Mouse (Mus musculus): ENCODE measurements around the gene Dus3l.

Dus3l gene

DNA sequence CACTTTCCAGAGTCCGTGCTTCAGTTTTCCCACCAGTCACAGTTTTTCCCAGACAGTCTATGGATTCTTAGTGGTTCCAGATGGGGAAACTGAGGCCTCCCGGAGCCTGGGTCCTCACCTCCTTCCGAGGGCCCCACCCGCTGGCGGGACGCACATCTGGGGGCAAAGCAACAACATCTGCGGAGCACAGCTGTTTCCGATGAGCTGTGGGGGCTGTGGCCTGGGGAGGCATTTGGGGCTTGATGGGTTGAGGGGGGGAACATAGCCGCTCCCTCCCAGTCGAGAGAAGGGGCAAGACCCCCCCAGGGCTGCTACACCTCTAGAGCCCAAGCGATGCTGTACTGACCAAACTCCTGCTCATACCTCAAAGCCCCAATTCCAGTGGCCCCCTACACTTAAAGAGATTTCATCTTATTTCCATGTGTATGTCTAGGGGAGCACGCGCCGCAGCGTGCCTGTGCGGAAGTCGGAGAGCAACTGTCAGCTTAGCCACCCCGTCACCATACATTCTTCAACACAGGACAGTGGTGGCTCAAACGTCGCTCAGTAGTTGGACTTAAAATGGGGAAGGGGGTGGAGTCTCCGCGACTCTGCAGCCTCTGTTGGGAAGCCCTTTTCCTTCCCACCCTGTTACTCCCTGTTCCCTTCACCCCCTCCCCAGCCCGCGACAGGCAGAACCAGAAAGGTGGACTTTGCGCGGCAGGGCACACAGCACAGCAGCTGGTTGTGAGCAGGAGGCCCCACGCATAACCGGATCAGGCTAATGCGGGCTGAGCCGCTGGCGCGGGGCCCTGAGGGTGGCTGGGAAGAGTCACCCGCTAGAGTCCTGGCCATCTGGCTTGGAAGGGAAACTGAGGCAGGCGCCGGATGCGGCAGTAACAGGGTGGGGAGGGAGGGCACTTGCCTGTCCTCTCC lies 10.0 kb upstream of the Dus3l start:
- no peak for DNase-seq

- no peak for DNase-seq
These were observed 7.7 kb upstream of the Dus3l start for GRCm38 (mm10) chr17:56756703-56757399.

- DNase-seq: peak; percentile 48 to 61
These were observed 7.0 kb upstream of the Dus3l start, which contains the start of gene Nrtn for GRCm38 (mm10) chr17:56757416-56758123. Gene Nrtn, minus strand, starts transcription at chr17:56757530.

DNA sequence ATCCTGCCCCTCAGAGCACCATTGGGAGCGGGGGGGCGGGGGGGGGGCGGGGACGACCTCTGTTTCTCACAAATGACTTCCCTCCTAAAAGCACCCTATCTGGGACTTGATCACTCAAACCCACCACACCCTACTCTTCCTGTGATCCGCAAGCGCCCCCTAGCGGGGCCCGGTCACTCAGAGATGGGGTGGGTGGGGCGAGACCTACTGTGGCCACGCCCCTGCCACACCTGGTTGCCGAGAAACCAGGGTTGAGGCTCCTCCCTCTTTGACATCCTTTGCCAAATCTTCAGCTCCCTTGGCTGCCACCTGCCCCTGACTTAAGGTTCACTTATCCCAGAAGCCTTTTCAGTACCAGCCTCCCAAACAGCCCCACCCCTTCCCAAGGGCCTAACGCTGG lies 6.4 kb upstream of the Dus3l start:
- peak; percentile 52 to 68 for DNase-seq

GRCm38 (mm10) chr17:56759261-56759660 lies 5.3 kb upstream of the Dus3l start:
- DNase-seq: no peak

GRCm38 (mm10) chr17:56761077-56761476 lies 3.5 kb upstream of the Dus3l start:
- peak in 1 of 2 experiments; percentile 34 for DNase-seq

- DNase-seq: peak; percentile 86 to 93
These were observed 2.6 kb upstream of the Dus3l start for GRCm38 (mm10) chr17:56761991-56762410.

- peak; percentile 62 to 77 for DNase-seq
These were observed 1.5 kb upstream of the Dus3l start for GRCm38 (mm10) chr17:56762769-56763731.

DNA sequence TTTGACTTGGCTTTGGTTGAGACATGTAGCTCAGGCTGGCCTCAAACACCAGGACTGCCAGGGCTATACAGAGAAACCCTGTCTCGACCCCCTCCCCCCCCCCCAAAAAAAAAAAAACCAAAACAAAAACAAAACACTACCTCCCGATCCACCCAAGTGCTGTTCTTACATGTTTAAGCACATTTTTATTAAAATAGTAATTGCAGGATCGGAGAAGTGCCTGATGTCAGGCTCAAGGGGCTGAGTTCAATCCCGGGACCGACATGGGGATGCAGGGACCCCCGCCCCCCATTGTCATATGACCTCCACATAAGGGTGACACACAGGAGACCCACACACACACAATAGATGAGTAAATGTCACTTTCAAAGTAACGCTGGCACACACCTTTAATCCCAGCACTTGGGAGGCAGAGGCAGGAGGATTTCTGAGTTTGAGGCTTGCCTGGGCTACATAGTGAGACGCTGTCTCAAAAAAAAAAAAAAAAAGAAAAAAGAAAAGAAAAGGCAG lies 761 bp upstream of the Dus3l start:
- peak in 1 of 2 experiments; percentile 41 for DNase-seq

GRCm38 (mm10) chr17:56765431-56765830 lies 874 bp downstream of the Dus3l start:
- DNase-seq: no peak

DNA sequence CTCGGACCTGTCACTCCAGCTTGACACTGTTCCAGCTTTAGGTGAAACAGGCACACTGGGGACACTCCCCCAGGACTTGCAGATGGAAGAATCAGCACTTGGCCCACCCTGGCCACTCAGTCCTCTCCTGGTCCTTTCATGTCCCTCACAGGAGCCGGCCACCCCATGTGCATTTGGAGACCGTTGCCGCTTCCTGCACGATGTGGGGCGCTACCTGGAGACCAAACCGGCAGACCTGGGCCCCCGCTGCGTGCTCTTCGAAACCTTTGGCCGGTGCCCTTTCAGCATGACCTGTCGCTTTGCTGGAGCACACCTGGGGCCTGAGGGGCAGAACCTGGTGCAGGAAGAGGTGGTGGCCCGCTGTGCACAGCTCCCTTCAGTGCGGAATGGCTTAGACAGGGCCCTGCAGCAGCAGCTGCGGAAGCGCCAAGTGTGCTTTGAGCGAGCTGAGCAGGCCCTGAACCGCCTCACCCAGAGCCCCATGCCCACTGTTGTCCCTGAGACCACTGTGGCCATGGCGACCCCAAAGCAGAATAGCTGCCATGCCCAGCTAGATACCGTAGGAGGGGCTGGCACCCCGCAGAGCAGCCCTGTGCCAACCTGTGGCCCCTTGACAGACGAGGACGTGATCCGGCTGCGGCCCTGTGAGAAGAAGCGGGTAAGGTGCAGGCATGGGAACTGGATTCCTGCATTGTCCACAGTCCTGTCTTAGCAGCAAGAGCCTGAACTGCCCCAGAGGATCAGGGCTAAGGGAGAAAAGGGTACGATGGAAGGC lies 2.3 kb downstream of the Dus3l start:
- DNase-seq: peak in 1 of 2 experiments; percentile 35

GRCm38 (mm10) chr17:56767531-56768135 lies 3.1 kb downstream of the Dus3l start:
- no peak for DNase-seq

- no peak for DNase-seq
These were observed 4.4 kb downstream of the Dus3l start for GRCm38 (mm10) chr17:56768941-56769340.

DNA sequence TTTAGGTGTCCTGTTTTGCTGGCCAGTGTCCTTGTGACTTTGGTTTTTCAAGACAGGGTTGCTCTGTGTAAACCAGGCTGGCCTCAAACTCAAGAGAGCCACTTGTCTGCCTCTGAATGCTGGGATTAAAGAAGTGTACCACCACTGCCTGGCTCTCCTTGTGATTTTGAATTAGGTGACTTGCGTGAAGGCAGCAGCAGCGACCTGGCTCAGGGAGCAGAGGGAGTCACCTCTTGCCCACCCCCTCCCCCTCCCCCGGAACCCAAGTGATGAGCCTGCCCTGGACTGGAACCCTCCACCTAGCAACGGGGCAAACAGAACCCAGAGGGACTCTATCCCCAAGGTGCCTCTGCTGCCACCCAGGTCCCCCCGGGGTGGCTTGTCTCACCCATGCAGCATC lies 5.4 kb downstream of the Dus3l start, which contains the start of gene Prr22:
Gene Prr22, plus strand, starts transcription at position 301 of the 400 bp plus-strand sequence.
- DNase-seq: no peak

DNA sequence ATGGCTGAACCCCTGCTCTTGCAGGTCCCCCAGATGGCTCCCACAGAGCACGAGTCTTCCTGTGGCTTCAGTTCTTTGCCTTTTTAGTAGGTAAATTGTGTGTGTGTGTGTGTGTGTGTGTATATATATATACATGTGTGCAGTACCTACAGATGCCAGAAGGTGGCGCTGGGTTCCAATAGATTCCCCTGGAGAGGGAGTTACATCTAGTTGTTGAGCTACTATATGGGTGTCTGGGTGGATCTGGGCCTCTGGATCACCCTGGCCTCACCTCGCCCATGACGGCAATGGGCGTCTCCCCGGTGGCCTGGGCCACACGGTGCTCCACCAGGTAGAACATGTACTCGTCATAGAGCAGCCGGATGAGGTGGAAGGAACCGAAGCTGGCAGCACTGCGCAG lies 13.0 kb downstream of the Dus3l start:
- no peak for DNase-seq

- DNase-seq: no peak
These were observed 14.3 kb downstream of the Dus3l start for GRCm38 (mm10) chr17:56778779-56779362.

DNA sequence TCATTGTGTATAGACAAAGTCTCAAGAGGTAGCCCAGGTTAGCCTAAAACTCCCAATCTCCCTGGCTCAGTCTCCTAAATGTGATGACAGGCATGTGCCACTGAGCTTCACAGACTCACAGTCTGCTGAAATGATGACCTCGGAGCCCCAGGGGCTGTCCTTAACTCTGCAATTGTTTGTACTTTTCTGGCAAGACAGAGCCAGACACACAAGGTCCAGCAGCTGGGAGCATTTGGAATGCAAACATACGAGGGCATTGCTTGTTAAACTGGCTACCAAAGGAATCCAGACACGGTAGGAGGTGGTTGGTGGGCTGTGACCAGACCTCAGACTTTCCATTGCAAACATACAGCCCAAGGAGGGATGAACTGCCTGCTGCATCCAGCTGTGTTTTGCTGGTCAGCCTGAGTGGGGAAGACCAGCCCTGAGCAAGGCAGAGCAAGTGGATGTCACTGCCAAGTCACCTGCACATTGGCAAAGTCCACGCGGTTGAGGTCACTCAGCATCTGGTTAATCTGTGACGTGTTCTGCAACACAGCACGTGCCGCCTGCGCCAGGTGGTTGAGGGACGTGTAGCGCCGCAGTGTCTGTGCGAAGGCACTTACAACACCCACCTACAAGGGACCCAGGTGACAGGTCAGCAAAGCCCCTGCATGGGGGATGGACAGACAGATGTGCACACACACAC lies 15.9 kb downstream of the Dus3l start:
- DNase-seq: no peak

- no peak for DNase-seq
These were observed 24.3 kb downstream of the Dus3l start for GRCm38 (mm10) chr17:56788886-56789285.

DNA sequence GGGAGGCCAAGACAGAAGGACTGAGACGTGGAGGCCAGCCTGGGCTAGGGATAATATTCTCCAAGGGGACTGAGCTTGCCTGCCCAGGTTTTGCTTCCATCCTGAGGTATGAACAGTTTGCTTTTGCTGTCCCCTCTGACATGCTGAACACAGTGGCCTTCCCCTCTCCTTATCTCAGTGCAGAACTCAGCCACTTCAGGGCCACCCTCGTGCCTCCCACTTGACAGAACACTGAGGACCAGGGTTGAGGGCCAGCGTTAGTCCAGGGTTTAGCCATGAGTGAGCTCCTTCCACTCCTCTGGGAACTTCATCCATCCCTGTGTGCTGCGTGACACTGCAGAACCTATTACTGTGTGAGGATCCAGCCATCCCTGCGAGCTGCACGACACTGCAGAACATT lies 24.7 kb downstream of the Dus3l start:
- DNase-seq: no peak

All from cerebellum, adult 18-20 months (tissue).